Mouse (Mus musculus): ENCODE data around the gene Gm5431.
A peak's percentile ranks its signal among the peaks of the same experiment; 100 is the strongest.
"Not testable (repeated sequence)": the region's sequence is repeated elsewhere in the genome, so short reads cannot be mapped to it uniquely, and the experiment has no call there.

Gene Gm5431

GRCm38 (mm10) chr11:48902021-48902420, at the start of gene Gm5431:
Gene Gm5431 (minus strand): TSS chr11:48902214.
- DNase-seq (ENCODE audit: low spot score): no peak

- DNase-seq (ENCODE audit: low spot score): not testable (repeated sequence)
Measured at GRCm38 (mm10) chr11:48946090-48946489, 44.1 kb upstream of the Gm5431 start, which contains the start of gene Psme2b. Gene Psme2b (minus strand): TSS chr11:48946190.

GRCm38 (mm10) chr11:48939286-48939685, 37.3 kb upstream of the Gm5431 start:
- DNase-seq (ENCODE audit: low spot score): not testable (repeated sequence)

DNA sequence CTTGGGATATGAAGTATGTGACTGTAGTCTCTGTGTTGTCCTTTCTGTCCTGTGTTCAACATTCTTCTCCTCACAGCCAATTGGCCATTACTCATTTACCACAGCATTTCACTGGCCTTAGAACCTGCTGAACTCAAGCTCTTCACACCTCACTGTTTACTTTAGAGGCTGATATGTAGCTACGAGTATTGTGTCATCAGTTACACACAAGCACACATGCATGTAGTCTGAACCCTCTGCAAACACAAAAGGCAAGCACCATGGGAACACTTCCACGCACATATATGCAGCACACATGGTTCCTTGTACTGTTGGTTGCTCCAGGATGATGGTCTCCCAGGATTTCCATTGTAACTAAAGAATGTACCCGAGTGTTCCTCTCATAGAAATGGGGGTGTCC, 33.3 kb upstream of the Gm5431 start:
- not testable (repeated sequence) for DNase-seq (ENCODE audit: low spot score)

DNA sequence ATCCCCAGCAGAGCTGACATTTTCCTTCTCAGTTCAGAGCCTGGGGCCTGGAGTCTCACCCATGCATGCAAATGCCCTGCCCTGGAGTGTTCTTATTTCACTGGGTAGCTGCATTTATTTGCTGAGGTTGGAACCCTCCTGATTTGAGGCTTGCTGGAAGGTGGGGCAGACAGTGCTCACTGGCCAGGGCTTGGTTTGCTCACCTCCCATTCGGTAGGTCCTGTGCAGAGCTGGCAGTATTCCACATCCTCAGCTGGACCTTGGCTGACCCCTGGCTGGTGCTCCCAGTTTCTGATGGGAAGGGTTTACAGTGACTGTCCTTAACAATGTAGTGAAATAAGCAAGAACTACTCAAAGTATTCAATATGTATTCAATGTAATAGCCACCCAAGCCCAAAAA, 31.9 kb upstream of the Gm5431 start:
- DNase-seq (ENCODE audit: low spot score): not testable (repeated sequence)

DNA sequence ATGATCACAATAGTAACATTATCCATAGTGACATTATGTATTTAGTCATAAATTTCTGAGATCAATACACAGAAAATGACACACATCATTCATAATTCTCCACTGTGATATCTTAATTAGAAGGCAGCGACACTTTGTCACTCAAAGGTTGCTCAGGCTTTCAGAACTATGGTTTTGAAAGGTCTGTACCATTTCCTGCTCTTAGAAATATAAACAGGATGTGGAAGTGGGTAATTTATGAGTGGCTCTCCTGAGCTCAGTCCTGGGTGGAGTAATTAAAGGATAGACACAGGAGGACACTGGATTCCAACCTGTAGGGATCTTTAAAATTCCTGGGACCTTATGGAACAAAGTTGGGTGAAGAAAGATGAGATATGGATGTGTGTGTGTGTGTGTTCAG, 31.4 kb upstream of the Gm5431 start:
- not testable (repeated sequence) for DNase-seq (ENCODE audit: low spot score)

- DNase-seq (ENCODE audit: low spot score): not testable (repeated sequence)
Measured at GRCm38 (mm10) chr11:48928068-48928467, 26.1 kb upstream of the Gm5431 start.

- DNase-seq (ENCODE audit: low spot score): not testable (repeated sequence)
Measured at GRCm38 (mm10) chr11:48926437-48926836, 24.4 kb upstream of the Gm5431 start.

- not testable (repeated sequence) for DNase-seq (ENCODE audit: low spot score)
Measured at GRCm38 (mm10) chr11:48923818-48924217, 21.8 kb upstream of the Gm5431 start.

GRCm38 (mm10) chr11:48918380-48918779, 16.4 kb upstream of the Gm5431 start:
- DNase-seq (ENCODE audit: low spot score): no peak

GRCm38 (mm10) chr11:48913611-48914010, 11.6 kb upstream of the Gm5431 start:
- no peak for DNase-seq (ENCODE audit: low spot score)

- DNase-seq (ENCODE audit: low spot score): no peak
Measured at GRCm38 (mm10) chr11:48908459-48908858, 6.4 kb upstream of the Gm5431 start.

DNA sequence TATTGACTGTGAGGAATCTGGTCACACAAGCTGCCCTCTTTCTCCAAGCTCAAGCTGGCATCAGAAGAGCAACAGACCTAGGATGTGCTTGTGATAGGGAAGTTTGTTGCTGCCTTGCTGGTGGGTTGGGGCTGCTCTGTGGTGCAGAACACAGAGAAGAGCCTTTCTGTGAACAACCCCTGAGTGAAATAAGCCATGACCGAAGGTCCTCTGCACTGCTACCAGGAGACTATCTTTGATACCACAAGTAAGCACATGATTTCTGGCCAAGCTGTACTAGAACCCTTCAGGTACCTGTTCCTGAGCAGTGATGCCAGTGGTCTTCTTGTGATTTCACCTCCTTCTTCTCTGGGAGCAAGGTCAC, 465 bp downstream of the Gm5431 start:
- not testable (repeated sequence) for DNase-seq (ENCODE audit: low spot score)

DNA sequence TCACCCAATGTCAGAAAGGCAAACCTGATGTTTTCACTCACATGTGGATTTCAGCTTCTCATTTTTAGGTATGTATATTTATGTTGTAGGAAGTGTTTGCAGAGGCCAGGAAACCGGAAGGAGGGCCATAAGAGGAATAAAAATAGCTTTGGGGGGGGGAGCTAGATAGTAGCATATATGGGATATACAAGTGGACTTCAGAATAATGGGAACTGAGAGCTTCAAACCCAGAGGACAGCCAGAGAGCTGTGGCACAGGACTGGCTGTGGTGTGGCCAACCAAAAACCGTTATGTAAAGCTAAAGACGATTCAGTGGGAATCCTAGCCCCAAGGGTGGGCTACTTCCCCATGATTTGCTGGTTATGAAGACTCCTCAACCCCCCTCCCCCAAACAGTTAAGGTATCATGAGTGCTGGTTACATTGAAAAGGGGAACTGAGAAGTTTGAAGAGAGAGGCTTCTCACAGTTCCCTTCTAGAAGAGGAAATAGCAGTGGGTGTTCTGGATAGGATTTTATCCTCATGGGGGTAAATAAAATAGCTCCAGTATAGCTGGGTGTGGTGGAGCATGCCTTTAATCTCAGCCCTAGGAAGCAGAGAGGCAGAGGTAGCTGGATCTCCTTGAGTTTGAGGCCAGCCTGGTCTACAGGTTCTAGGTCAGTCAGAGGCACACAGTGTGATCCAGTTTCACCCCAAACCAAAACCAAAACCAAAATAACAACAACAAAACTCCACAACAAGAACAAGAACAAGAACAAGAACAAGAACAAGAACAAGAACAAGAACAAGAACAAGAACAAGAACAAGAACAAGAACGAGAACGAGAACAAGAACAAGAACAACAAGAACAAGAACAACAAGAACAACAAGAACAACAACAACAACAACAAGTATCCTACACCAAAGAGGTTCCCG, 1.1 kb downstream of the Gm5431 start:
- not testable (repeated sequence) for DNase-seq (ENCODE audit: low spot score)

GRCm38 (mm10) chr11:48898812-48899431, 3.1 kb downstream of the Gm5431 start:
- no peak for DNase-seq (ENCODE audit: low spot score)

DNA sequence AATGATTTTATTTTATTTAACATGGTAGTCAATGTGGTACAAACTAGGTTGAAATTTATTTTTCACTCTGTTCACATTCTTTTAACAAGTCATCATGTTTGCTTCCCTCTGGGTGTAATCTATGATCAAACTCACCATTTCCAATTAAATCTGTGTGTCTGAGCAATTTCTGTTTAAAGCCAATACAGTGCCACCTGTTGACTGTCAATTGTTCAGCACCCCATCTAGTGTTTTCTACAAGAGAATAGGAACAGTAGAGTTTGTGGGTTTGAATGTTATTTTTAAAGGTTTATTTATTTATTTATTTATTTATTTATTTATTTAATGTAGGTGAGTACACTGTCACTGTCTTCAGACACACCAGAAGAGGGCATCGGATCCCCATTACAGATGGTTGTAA, 25.3 kb downstream of the Gm5431 start:
- no peak for DNase-seq (ENCODE audit: low spot score)

- not testable (repeated sequence) for DNase-seq (ENCODE audit: low spot score)
Measured at GRCm38 (mm10) chr11:48875343-48875837, 26.6 kb downstream of the Gm5431 start.

- DNase-seq (ENCODE audit: low spot score): peak; percentile 73
Measured at GRCm38 (mm10) chr11:48874465-48874864, 27.5 kb downstream of the Gm5431 start.

DNA sequence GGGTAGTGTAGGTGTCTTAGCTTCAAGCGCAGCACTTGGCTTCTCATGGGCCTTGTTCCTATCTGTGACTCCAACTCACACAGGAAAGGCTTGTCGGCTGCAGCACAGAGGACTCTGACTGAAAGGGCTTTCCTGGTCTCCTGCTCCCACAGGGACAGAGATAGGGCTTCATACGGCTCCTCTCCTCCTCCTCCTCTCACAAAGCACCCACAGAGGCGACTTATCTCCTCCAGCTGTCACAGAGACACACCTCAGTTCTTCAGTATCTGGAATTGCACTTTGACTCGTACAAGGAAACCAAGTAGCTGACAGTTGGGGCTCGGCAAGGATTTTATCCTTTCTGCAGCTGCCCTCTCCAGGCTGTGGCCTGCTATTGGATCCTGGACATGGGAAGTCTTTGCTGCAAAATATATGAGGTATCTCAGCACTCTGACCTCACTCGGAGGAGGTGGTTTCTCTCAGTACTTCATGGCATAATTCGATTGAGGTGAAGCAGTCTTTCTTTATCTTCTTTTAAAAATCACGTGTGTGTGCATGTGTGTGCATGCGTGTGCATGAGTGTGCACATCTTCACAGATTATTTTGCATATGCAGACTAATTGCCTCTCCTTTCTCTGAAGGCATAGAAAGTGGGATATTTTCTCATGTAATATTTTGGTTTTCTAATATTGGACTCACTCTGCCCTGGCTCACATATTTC, 28.3 kb downstream of the Gm5431 start:
- peak; percentile 83 for DNase-seq (ENCODE audit: low spot score)

DNA sequence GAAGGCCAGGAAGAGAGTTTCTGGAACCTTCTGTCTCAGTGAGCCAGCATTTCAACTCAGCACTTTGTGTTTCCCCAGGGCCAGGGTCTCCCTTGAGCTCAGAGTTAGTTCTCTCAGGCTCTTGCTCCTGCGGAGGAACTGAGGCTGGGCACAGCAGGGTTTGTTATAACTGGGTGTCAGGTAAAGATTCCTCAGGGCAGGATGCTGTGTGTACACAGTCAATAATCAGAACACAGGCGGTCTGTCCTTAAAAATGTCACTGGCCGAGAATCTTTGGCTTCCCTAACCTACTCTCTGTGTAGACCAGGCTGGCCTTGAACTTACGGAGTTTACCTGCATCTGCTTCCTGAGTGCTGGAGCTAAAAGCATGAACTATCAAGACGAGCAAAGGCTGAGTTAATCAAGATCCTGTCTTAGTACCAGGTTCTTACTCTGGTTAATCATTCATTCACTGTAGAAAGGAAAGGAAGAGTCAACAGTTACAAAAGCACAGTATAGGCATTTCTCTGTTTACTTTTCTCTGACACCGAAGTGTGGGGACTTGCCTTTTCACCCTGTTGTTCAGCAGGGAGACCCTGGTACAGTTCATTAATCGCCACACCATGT, 29.2 kb downstream of the Gm5431 start:
- DNase-seq (ENCODE audit: low spot score): peak; percentile 32

DNA sequence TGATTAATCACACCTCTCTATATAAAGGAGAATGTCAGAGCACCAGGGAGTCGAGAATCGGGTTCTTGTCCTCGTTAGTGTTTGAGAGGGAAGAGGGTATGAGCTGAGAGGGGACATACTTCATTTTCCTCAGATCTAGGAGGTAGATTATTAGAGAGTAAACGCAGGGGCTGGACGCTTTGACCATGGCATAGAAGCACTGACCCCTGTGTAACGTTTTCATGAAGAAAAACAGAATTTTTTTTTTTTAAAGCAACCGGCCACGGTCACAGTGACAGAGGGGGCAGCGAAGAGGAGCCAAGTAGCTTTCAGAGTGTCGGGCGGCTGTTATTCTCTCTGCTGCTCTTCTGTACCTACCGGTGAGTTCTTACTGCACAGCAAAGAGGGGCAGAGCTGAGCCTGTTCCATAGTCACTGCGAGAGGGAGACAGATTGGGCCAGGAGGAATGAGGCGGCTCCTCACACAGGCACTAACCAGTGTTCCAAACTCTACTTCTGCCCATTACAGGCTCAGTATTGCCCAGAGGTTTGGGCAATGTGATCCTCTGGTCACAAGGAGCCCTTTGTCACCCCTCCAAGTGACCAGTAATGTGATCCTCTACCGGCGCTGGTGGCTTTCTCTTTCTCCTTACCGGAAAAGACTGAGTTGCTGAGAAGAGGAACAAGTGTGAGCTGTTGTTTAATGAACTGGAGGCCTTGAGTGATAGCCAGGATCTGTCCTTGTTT, 30.0 kb downstream of the Gm5431 start:
- DNase-seq (ENCODE audit: low spot score): peak; percentile 53
